Mouse (Mus musculus): ENCODE results near the gene Cdc42ep2.

The Cdc42ep2 gene

GRCm38 (mm10) chr19:5940656-5941055, 16.0 kb upstream of the Cdc42ep2 start:
- no peak for DNase-seq (ENCODE audit: low spot score)

GRCm38 (mm10) chr19:5940173-5940572, 15.6 kb upstream of the Cdc42ep2 start:
- DNase-seq (ENCODE audit: low spot score) = no peak

- DNase-seq (ENCODE audit: low spot score) = no peak
These were observed 15.1 kb upstream of the Cdc42ep2 start for GRCm38 (mm10) chr19:5939715-5940114.

DNA sequence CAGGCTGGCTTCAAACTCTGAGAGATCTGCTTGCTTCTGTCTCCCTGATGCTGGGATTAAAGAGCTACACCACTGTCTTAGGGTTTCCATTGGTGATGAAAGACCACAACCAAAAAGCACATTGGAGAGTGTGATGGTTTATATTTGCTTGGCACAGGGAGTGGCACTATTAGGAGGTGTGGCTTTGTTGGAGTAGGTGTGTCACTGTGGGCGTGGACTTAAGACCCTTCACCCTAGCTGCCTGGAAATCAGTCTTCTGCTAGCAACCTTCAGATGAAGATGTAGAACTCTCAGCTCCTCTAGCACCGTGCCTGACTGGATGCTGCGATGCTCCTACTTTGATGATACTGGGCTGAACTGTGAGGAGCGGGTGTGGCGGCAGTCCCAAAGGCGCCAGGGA, 13.9 kb upstream of the Cdc42ep2 start:
- DNase-seq (ENCODE audit: low spot score) = no peak

DNA sequence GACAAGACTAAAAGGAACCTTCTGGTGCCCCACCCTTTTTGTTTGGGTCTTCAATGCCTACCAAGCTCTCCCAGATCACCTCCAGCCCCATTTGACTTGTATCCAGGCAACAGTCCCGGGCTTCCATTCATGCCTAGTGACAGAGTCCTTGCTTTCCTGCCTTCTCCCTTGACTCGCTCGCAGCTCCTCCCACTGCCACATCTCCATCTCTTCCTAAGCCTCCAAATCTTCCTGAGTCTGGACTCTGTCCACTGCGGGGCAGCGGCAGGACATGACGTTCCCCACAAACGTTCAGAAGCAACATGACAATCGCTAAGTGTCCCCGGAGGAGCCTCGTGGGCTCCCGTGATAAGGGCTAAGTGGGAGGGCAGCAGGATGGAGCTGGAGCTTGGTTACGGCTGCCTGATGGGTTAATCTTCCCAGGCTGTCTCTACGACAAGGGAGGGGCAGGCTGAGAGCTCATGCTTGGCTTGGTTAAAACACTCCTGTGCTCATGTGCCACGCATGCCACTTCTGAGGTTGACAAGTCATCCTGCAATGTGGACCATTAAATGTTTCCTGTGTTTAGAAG, 13.3 kb upstream of the Cdc42ep2 start:
- DNase-seq (ENCODE audit: low spot score) = peak; percentile 38

DNA sequence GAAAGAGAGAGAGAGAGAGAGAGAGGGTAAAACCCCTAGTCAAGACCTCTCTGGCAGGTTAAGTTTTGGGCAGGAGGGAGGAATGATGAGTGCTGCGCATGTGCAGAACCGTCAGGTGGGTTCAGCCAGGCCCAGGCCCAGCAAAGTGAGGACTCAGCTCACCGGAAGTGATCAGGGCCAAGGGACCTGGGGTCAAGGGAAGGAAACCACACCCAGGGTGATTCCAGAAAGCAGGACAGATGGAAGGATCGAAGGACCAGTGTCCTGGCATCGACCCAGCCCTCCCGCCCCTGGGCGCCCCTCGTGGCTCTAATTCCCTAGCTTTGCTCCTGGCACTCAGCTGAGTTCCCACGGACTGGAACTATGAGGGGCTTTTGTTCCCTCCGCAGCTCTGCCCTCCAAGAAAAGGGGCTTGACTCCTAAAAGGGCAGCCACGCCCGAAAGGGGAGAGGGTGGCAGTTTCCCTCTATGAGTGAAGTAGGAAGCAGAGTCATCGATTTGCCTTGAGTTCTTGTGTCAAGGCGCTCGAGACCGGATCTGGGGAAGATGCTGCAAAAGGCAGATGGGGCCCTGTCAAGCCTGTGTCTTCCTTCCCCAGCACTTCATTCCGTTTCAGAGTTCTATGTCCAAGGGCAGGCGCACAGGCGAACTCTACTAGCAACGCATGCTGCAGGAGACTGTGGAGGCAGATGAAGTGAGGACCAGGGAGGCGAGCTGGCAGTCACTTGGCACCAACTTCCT, 12.6 kb upstream of the Cdc42ep2 start:
- DNase-seq (ENCODE audit: low spot score) = no peak

- DNase-seq (ENCODE audit: low spot score) = no peak
These were observed 11.1 kb upstream of the Cdc42ep2 start for GRCm38 (mm10) chr19:5935691-5936090.

DNA sequence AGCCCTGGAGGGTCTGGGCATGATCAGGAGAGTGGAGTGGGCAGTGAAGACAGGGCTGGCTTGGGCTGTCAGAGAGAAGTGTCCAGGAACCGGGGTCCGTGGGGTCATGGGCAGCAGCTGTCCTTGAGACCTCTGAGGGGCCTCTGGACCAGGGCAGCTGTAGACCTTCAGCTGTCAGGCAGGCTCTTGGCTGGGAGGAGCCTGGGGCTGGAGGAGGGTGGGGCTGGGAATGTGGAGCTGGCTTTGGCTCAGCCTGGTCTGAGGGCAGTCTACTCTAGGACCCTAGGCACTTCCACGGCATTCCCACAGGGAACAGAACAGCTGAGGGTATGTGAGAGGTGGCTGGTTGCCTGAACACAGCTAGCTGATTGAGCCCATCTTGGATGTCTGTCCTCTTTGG, 10.7 kb upstream of the Cdc42ep2 start:
- no peak for DNase-seq (ENCODE audit: low spot score)

GRCm38 (mm10) chr19:5929634-5930596, 5.3 kb upstream of the Cdc42ep2 start:
- no peak for DNase-seq (ENCODE audit: low spot score)

DNA sequence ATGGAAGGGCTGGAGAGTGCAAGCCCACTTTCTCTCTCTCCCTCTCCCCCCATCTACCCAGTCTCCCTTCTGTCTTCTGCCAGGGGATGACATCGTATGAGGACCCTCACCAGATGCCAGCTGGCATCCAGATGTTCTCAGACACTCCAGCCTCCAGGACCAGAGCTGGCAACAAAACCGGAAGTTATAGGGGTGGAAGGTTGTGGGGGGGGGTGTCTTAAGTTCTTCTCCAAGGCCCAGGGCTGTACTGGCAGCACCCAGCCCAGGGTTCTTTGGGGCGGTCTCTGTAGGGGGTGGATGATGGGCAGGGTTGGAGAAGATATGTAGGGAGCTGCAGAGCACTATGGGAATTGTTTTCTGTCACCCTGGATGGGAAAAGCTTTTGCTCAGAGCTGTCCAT, 3.9 kb upstream of the Cdc42ep2 start:
- DNase-seq (ENCODE audit: low spot score) = no peak

DNA sequence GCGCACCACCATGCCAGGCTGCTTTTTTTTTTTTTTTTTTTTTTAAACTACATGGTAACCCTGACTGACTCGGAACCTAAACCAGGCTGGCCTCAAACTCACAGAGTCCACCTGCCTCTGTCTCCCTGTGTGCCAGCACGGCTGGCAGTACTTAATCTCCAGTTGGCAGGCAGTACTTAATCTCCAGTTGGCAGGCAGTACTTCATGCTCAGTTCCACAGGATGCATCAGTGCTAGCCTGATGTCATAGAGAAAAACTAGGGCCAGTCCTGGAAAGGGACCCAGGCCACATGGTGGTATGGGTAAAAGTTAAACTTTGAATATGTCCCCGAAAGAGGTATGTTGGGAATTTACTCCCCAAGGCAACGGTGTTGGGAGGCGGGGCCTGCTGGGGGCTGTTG, 3.5 kb upstream of the Cdc42ep2 start:
- peak; percentile 17 for DNase-seq (ENCODE audit: low spot score)

DNA sequence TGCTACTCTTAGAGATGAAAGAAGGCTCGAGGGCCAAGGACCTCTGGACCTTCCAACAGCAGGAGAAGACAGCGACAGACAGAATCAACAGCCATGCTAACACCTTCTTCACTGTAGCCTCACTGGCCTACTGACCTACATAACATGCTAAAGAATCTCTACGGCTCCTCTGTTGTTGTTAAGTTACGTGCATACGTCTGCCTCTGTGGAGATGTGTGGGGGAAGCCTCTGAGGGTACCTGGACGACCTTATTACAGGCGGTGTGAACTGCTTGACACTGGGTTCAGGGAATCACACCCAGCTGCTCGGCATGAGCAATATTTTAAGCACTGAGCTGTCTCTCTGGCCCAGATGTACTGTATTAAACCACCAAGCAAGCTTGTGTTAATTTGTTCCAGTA, 2.9 kb upstream of the Cdc42ep2 start:
- DNase-seq (ENCODE audit: low spot score) = no peak

DNA sequence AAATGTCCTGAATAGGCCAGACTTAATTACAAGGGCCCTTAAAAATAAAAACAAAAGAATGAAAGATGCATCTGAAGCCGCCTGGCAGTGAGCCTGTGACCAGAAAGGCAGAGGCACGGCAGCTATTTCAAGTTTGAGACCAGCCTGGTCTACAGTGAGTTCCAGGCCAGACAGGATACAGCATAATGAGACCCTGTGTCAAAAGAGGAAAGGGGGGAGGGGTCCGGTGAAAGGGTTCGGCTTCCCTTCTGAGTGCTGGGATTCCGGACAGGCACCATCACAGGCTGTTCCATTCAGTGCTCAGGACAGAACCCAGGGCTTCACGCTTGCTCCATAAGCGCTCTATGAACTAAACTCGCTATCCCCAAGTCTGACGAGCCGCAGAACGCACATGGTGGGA, 2.4 kb upstream of the Cdc42ep2 start:
- DNase-seq (ENCODE audit: low spot score) = no peak

GRCm38 (mm10) chr19:5925311-5925855, 767 bp upstream of the Cdc42ep2 start:
- DNase-seq (ENCODE audit: low spot score) = no peak

DNA sequence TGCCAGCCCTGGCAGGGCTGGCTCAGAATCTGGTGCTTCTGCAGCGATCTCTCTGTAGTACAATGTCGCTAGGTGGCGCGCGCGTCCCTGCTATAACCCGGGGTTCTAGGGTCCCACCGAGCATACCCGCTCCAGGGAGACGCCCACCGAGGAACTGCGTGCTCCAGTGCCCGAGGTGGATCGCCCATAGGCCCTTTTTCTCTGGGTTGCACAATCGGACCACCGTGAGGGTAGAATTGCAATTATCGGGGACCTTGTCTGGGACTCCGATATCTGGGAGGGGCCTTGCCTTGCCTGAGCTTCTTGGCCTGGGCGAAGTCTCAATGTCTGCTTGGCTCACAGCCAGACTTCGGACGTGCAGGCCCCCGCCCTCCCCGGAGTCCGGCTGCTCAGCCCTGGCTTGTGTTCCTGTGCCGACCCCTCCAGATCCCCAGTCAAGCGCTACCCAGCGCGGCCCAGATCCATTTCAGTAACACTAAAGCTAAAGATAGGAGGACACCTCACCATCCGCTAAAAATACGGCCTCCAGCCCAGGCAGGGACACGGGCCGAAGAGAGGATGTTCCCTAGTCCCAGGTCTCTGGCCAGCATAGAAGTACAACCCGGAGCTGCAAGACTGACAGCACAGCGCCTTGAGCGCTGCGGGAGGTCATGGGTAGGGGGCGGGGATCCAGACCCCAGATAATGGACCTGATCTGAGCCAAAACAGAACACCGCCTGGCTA, 465 bp downstream of the Cdc42ep2 start:
- DNase-seq (ENCODE audit: low spot score) = peak; percentile 81

DNA sequence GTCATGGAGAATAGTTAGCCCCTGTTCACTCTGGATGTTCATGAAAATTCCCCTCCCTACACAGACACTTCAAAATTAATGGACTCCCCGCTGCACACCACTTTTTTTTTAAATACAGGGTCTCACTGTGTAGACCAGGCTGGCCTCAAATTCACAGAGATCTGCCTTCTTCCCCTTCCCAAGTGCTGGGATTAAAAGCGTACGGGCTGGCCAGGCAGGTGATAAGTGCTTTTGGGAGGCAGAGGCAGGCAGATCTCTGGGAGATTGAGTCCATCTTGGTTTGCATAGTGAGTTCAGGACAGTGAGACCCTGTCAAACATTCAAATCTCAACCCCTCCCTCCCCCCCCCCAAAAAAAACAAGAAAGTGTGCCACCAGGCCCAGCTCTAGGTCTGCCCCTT, 1.7 kb downstream of the Cdc42ep2 start:
- DNase-seq (ENCODE audit: low spot score) = no peak

GRCm38 (mm10) chr19:5922119-5922942, 2.3 kb downstream of the Cdc42ep2 start:
- peak; percentile 34 for DNase-seq (ENCODE audit: low spot score)

DNA sequence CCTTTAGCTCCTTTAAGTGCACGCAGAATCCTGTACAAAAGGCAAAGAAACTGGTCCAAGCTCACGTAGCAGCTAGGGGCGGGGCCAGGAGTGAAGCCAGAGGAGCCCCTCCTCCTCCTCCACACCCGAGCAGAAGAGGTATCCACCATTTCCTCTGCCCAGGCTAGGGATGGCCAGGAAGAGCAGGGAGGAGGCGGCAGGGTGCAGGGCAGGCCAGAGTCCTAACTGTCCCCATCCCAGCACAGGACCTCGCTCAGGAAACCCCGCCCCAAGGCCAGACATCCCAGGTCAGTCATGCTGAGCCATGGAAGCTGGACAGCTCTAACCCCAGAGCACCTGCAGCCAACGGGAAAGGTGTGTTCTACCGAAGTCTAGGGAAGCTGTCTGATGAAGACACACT, 2.9 kb downstream of the Cdc42ep2 start:
- no peak for DNase-seq (ENCODE audit: low spot score)

DNA sequence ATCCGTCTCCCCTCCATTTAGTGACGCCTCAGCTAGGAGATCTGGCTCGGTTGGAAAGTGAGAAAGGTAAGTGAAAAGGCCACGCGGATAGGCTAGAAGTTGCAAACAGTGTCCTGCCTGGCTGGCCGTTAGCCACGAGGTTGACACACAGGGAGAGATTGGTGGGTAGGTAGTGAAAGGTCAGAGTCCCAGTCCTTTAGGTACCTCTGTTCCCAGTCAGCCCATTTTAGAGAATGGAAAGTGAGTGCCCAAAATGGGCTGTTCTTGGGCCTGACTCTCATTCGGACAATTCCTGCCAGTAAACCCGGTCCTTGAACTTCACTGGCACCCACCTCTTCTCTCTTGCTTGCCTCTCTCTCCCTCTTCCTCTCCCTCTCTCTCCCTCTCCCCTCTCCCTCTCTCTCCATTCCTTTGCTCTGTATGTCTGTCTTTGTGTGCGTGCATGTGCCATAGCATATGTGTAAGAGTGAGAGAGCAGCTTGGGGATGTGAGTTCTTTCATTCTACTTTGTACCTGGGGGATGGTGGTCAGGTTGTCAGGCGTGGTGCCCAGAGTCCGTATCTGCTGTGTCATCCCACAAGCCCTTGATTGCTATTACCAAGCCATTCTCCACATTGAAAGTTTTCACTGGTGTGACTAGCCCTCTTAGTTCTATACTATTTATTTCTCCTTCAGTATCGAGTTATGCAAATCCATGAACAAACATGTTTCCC, 11.5 kb downstream of the Cdc42ep2 start, which contains the start of gene Dpf2:
TSS of gene Dpf2 (minus strand) at position 4 of the 713 bp plus-strand sequence.
- peak; percentile 22 for DNase-seq (ENCODE audit: low spot score)

Measured in spleen, adult 12 weeks (tissue).